Mouse (Mus musculus) kidney, postnatal 0 days (tissue): ENCODE measurements around the gene Mfsd13b. TPM values are rescaled to one million over a fixed set of nuclear protein-coding genes. Genes with fewer than 3 reads are reported as not detected.
"Not testable (repeated sequence)": the region's sequence is repeated elsewhere in the genome, so short reads cannot be mapped to it uniquely, and the experiment has no call there.

Source experiments
- ATAC-seq: fragments of 200-750 bp; cut with Nextera tagmentation; replicated peaks from 2 replicates; pipeline ENCODE4 v1.8.0; 2017; ENCODE audit warnings: low read depth, moderate number of reproducible peaks, moderate TSS enrichment, moderate library complexity; ENCODE audit not compliant: low FRiP score
- DNase-seq: peaks from one replicate; pipeline ENCODE4 v3.0.0-alpha.2; 2016; ENCODE audit warnings: low spot score
- H3K27ac ChIP-seq: fragments of 300-500 bp; sonication (generic); 2 replicates; pipeline ENCODE4 v1.5.1; 2014; ENCODE audit warnings: mild to moderate bottlenecking
- H3K27me3 ChIP-seq: fragments of 300-500 bp; sonication (generic); 2 replicates; pipeline ENCODE4 v1.6.1; 2014; ENCODE audit warnings: low read length, mixed read lengths; ENCODE audit not compliant: insufficient read depth
- H3K36me3 ChIP-seq: fragments of 300-500 bp; sonication (generic); 2 replicates; pipeline ENCODE4 v1.6.1; 2014; ENCODE audit warnings: low read length, mixed read lengths; ENCODE audit not compliant: insufficient read depth
- H3K4me1 ChIP-seq: fragments of 300-500 bp; sonication (generic); replicated peaks from 2 replicates; pipeline ENCODE4 v1.6.1; 2014; ENCODE audit warnings: antibody characterized with exemption, low read length, mixed read lengths; ENCODE audit not compliant: insufficient read depth
- H3K4me2 ChIP-seq: fragments of 300-500 bp; sonication (generic); 2 replicates; pipeline ENCODE4 v1.6.1; 2014; ENCODE audit warnings: mild to moderate bottlenecking, low read length, moderate library complexity, mixed read lengths
- H3K4me3 ChIP-seq: fragments of 300-500 bp; sonication (generic); replicated peaks from 2 replicates; pipeline ENCODE4 v1.5.1; 2014; ENCODE audit warnings: low read depth, low read length
- H3K9ac ChIP-seq: fragments of 300-500 bp; sonication (generic); 2 replicates; pipeline ENCODE4 v1.6.1; 2014; ENCODE audit warnings: low read depth, low read length
- H3K9me3 ChIP-seq: fragments of 300-500 bp; sonication (generic); replicated peaks from 2 replicates; pipeline ENCODE4 v1.6.1; 2016; ENCODE audit warnings: low read length, inconsistent platforms, mixed read lengths
- CTCF ChIP-seq: IDR thresholded peaks from 2 replicates; pipeline ENCODE4 v1.5.1; 2016; ENCODE audit warnings: antibody characterized with exemption, low read depth, mild to moderate bottlenecking, moderate library complexity
- WGBS: fragments of 180-500 bp; shearing (Covaris S2); extraction: QIAGEN DNeasy Blood & Tissue Kit; methylation state at CpG from one replicate; pipeline ENCODE4 v1.1.7; 2014; 5-methylcytosine and 5-hydroxymethylcytosine counted together
- polyA plus RNA-seq: library from polyadenylated mRNA; unstranded; fragments of >200 nt; fragmentation: Nextera tagmentation; extraction: Ambion mirVana; gene quantifications from 2 replicates; pipeline ENCODE4 v1.2.1, GENCODE M21; 2015

Mfsd13b gene
- polyA plus RNA-seq, 1 experiment from 2014 or later: 0.22 TPM

- no peak for ATAC-seq
- H3K27ac ChIP-seq: no peak overlapping the region
- no peaks in the 10 kb centered on the region for H3K4me1 ChIP-seq
- no peak overlapping the region for H3K9ac ChIP-seq
- peak; percentile 67 for TF ChIP-seq CTCF
- no peak overlapping the region for H3K4me3 ChIP-seq
- H3K4me2 ChIP-seq: no peak overlapping the region
- H3K36me3 ChIP-seq: no peaks in the 10 kb centered on the region
- H3K9me3 ChIP-seq: no peaks in the 10 kb centered on the region
- DNase-seq: no peak
- 29% methylated on average over 8 of the region's 8 CpGs for WGBS
- no peaks in the 10 kb centered on the region for H3K27me3 ChIP-seq
Measured at GRCm38 (mm10) chr7:121020277-121020676, 38.0 kb downstream of the Mfsd13b start.

GRCm38 (mm10) chr7:121025221-121026008, 43.1 kb downstream of the Mfsd13b start:
- no peak overlapping the region for H3K4me2 ChIP-seq
- H3K36me3 ChIP-seq: no peaks in the 10 kb centered on the region
- ATAC-seq (no peak), DNase-seq (no peak)
- H3K27ac ChIP-seq: no peak overlapping the region
- H3K9me3 ChIP-seq: no peaks in the 10 kb centered on the region
- H3K9ac ChIP-seq: no peak overlapping the region
- WGBS: 64% methylated on average over 6 of the region's 6 CpGs
- H3K4me1 ChIP-seq: no peaks in the 10 kb centered on the region
- no peaks in the 10 kb centered on the region for H3K27me3 ChIP-seq
- H3K4me3 ChIP-seq: no peak overlapping the region
- no peak for TF ChIP-seq CTCF

DNA sequence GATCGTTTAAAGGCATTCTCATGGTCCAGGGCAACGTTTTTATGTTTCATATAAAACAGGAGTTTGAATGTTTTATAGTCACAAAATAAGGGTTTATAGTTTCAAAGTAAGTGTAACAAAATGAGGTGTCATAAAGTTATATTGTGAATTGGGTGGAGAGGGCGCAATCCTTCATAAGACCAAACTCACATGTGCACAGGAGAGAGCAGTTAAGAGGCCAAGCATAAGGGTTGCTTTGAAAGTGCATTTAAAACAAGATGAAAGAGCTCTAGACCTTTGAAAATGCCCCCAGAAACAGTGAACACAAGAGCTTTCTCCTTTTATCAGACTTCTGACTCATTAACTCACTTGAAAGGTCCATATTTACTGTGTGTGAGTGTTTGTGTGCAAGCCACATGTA, 44.0 kb downstream of the Mfsd13b start:
- Histone ChIP-seq H3K27ac (no peak overlapping the region), H3K4me3 (no peak overlapping the region), H3K27me3 (no peaks in the 10 kb centered on the region), H3K9me3 (no peaks in the 10 kb centered on the region), H3K4me2 (no peak overlapping the region), H3K36me3 (no peaks in the 10 kb centered on the region), H3K9ac (no peak overlapping the region), H3K4me1 (no peaks in the 10 kb centered on the region)
- WGBS: 40% methylated on average over 3 of the region's 3 CpGs
- DNase-seq (no peak), ATAC-seq (no peak)
- TF ChIP-seq CTCF: no peak

- H3K36me3 ChIP-seq, H3K27ac ChIP-seq, H3K4me2 ChIP-seq, H3K4me1 ChIP-seq, ATAC-seq, H3K27me3 ChIP-seq, H3K9me3 ChIP-seq, H3K4me3 ChIP-seq, DNase-seq, H3K9ac ChIP-seq: not testable (repeated sequence)
Measured at GRCm38 (mm10) chr7:121029947-121030346, 47.6 kb downstream of the Mfsd13b start.

DNA sequence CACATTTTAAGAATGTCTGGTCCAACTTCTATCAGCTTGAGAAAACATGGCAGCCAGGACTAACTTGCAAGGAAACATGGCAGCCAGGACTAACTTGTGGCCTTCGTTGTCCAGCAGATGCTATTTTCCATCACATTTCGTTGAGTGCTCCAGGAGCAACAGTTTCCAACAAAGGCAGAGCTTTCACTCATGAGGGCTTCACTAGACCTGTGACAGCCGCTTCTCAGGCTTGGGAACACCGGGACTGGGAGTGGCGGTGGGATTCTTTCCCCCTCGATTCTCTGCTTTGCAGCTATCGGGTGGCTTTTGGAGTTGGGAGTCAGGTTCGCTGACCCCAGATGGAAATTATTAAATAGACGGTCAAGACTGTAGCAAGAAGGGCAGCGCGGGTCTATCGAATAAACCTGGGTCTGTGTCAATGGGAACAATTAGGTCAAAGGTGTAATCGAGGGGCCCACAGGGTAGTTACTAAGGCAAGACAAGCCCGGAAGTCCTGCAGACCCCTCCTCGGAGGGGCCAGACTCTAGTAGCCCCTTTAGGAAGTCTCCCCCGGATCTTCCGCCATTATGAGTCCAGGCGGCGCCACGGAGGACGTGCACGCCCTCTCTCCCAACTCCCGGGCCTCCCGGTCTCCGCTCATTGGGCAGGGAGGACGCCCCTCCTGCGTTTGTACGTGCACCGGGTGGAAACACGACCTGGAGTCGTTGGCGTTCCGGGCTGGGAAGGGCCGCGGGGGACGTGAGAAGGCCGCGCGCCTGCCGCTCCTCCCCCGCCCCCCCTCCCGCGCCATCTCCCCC, 51.7 kb downstream of the Mfsd13b start, which contains the start of gene Mettl9:
Mettl9 (plus strand) TSS at position 590 of the 797 bp plus-strand sequence.
- H3K36me3 ChIP-seq: no peaks in the 10 kb centered on the region
- 2% methylated on average over 32 of the region's 43 CpGs for WGBS
- peak within 1 kb of the TSS; percentile 88 for H3K4me3 ChIP-seq
- peak within 1 kb of the TSS; percentile 78 for H3K4me2 ChIP-seq
- DNase-seq (peak; percentile 97), ATAC-seq (peak; percentile 98)
- H3K27ac ChIP-seq: peak within 1 kb of the TSS; percentile 98
- H3K9me3 ChIP-seq: no peaks in the 10 kb centered on the region
- peak; percentile 16; the same call in 1 of the 2 replicates for TF ChIP-seq CTCF
- peak within 1 kb of the TSS; percentile 100 for H3K9ac ChIP-seq
- H3K27me3 ChIP-seq: no peaks in the 10 kb centered on the region
- peaks cover 4% of the 10 kb centered on the region; the same call in 1 of the 2 replicates for H3K4me1 ChIP-seq

DNA sequence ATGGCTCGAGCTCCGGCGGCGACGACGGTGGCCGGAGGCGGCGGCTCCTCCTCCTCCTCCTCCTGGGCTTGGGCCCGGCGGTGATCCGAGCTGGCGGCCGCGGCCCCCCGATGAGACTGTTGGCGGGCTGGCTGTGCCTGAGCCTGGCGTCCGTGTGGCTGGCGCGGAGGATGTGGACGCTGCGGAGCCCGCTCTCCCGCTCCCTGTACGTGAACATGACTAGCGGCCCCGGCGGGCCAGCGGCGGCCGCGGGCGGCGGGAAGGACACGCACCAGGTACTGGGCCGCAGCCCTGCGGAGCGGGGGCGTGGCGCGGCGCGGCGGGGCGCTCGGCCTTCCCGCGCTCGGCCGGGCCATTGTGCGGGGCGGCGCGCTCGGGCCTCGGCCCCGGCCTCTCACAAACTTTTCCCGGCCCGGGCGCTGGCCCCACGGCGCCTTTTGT, 52.4 kb downstream of the Mfsd13b start:
- peak overlapping the region; percentile 88 for H3K4me3 ChIP-seq
- H3K4me2 ChIP-seq: peak overlapping the region; percentile 78
- no peak for TF ChIP-seq CTCF
- no peaks in the 10 kb centered on the region for H3K27me3 ChIP-seq
- WGBS: under 1% methylated on average over 31 of the region's 63 CpGs
- H3K4me1 ChIP-seq: peaks cover 4% of the 10 kb centered on the region; the same call in 1 of the 2 replicates
- H3K9ac ChIP-seq: peak overlapping the region; percentile 100
- no peaks in the 10 kb centered on the region for H3K36me3 ChIP-seq
- ATAC-seq: peak; percentile 76
- no peaks in the 10 kb centered on the region for H3K9me3 ChIP-seq
- DNase-seq: no peak
- peak overlapping the region; percentile 98 for H3K27ac ChIP-seq
